Mouse (Mus musculus) testis, adult 2 months (tissue): ENCODE results near the gene Snrpb. TPM values are rescaled to one million over a fixed set of nuclear protein-coding genes. Genes with fewer than 3 reads are reported as not detected.

Source experiments
- H3K27ac ChIP-seq: fragments of 200-500 bp; 2 replicates; pipeline ENCODE4 v1.5.1; 2012; ENCODE audit warnings: low read depth, low read length; ENCODE audit not compliant: control insufficient read depth, insufficient read depth
- H3K27me3 ChIP-seq: fragments of 200-500 bp; 2 replicates; pipeline ENCODE4 v1.6.1; 2012; ENCODE audit warnings: mild to moderate bottlenecking, low read length, moderate library complexity; ENCODE audit not compliant: control insufficient read depth, insufficient read depth
- H3K36me3 ChIP-seq: fragments of 200-500 bp; 2 replicates; pipeline ENCODE4 v1.6.1; 2012; ENCODE audit warnings: mild to moderate bottlenecking, low read length; ENCODE audit not compliant: control insufficient read depth, insufficient read depth
- H3K4me1 ChIP-seq: fragments of 200-500 bp; 2 replicates; pipeline ENCODE4 v1.6.1; 2012; ENCODE audit warnings: low read length; ENCODE audit not compliant: control insufficient read depth, insufficient read depth
- H3K4me3 ChIP-seq: fragments of 200-500 bp; 2 replicates; pipeline ENCODE4 v1.5.1; 2012; ENCODE audit warnings: low read depth, mild to moderate bottlenecking, low read length, moderate library complexity, mixed read lengths; ENCODE audit not compliant: control insufficient read depth
- CTCF ChIP-seq: fragments of 200-500 bp; IDR thresholded peaks from 2 replicates; pipeline ENCODE4 v1.5.1; 2012; ENCODE audit warnings: low read depth, mild to moderate bottlenecking, inconsistent platforms, low read length, moderate library complexity; ENCODE audit not compliant: control insufficient read depth, insufficient read depth, insufficient replicate concordance
- POLR2A ChIP-seq: fragments of 200-500 bp; IDR thresholded peaks from 2 replicates; pipeline ENCODE4 v1.6.1; 2012; ENCODE audit warnings: low read depth, mild to moderate bottlenecking, inconsistent platforms, low read length, moderate library complexity; ENCODE audit not compliant: control insufficient read depth
- polyA plus RNA-seq: library from polyadenylated mRNA; depleted of rRNA; stranded (reverse); fragments of >200 nt; gene quantifications from 2 replicates; pipeline ENCODE4 v1.2.3, GENCODE M21; 2012; rRNA removed

Gene Snrpb
- polyA plus RNA-seq, 1 experiment = 102 TPM

GRCm38 (mm10) chr2:130143011-130143410 is 36.2 kb downstream of the Snrpb start:
- Histone ChIP-seq H3K27me3 (no peaks in the 10 kb centered on the region), H3K4me3 (no peak overlapping the region), H3K36me3 (no peaks in the 10 kb centered on the region), H3K4me1 (no peaks in the 10 kb centered on the region), H3K27ac (no peak overlapping the region)
- TF ChIP-seq POLR2A (no peak), CTCF (no peak)

- no peaks in the 10 kb centered on the region for H3K27me3 ChIP-seq
- H3K4me1 ChIP-seq = no peaks in the 10 kb centered on the region
- no peaks in the 10 kb centered on the region for H3K36me3 ChIP-seq
- no peak overlapping the region for H3K27ac ChIP-seq
- TF ChIP-seq CTCF (no peak), POLR2A (no peak)
- no peak overlapping the region for H3K4me3 ChIP-seq
Observed at GRCm38 (mm10) chr2:130129687-130130086, 49.5 kb downstream of the Snrpb start.

- Histone ChIP-seq H3K4me1 (no peaks in the 10 kb centered on the region), H3K36me3 (no peaks in the 10 kb centered on the region), H3K4me3 (no peak overlapping the region), H3K27me3 (no peaks in the 10 kb centered on the region), H3K27ac (no peak overlapping the region)
- TF ChIP-seq CTCF = no peak
- TF ChIP-seq POLR2A = no peak
Observed at GRCm38 (mm10) chr2:130126073-130126472, 53.1 kb downstream of the Snrpb start.

- Histone ChIP-seq H3K4me3 (no peak overlapping the region), H3K27me3 (no peaks in the 10 kb centered on the region), H3K27ac (no peak overlapping the region), H3K36me3 (no peaks in the 10 kb centered on the region), H3K4me1 (no peaks in the 10 kb centered on the region)
- TF ChIP-seq CTCF = no peak
- no peak for TF ChIP-seq POLR2A
Observed at GRCm38 (mm10) chr2:130125279-130126059, 53.7 kb downstream of the Snrpb start.

Other genes starting within 250 kb of the Snrpb start
- 1.0 TPM in 2 replicates for gene Tgm3, start 167.1 kb downstream of the Snrpb start, polyA plus RNA-seq
- gene Tgm6, start 67.0 kb downstream of the Snrpb start, polyA plus RNA-seq = 0.23 and 0.35 TPM in 2 replicates
- gene Tmc2, start 15.8 kb upstream of the Snrpb start, polyA plus RNA-seq = 0.07 and 0.19 TPM in 2 replicates
- 20.4 and 24.6 TPM in 2 replicates for gene Nop56, start 95.0 kb upstream of the Snrpb start, polyA plus RNA-seq
- 148 and 153 TPM in 2 replicates for gene Idh3b, start 105.1 kb upstream of the Snrpb start, polyA plus RNA-seq
- gene Ebf4, start 115.8 kb upstream of the Snrpb start, polyA plus RNA-seq = 1.9 and 2.4 TPM in 2 replicates
- 73.4 and 89.5 TPM in 2 replicates for gene Cpxm1, start 218.2 kb upstream of the Snrpb start, polyA plus RNA-seq
- 0.57 and 0.99 TPM in 2 replicates for gene Gm28372, start 225.8 kb upstream of the Snrpb start, polyA plus RNA-seq
- gene 1700020A23Rik, start 225.9 kb upstream of the Snrpb start, polyA plus RNA-seq = 316 and 321 TPM in 2 replicates
- gene Tmem239, start 227.1 kb upstream of the Snrpb start, polyA plus RNA-seq = 251 and 255 TPM in 2 replicates
- gene Vps16, start 244.9 kb upstream of the Snrpb start, polyA plus RNA-seq = 45.6 and 55.8 TPM in 2 replicates
- gene Pced1a, start 245.3 kb upstream of the Snrpb start, polyA plus RNA-seq = 46.3 and 48.0 TPM in 2 replicates